Mouse (Mus musculus): ENCODE measurements around the gene Trim47.

Trim47 gene

GRCm38 (mm10) chr11:116127156-116127980 is at the start of gene Trim47:
Gene Trim47, minus strand, starts transcription at chr11:116127210.
- DNase-seq, result peak; percentile 86

- no peak for DNase-seq
Measured at GRCm38 (mm10) chr11:116176010-116176409, 49.0 kb upstream of the Trim47 start.

GRCm38 (mm10) chr11:116174775-116175448 is 47.9 kb upstream of the Trim47 start:
- no peak for DNase-seq

- no peak for DNase-seq
Measured at GRCm38 (mm10) chr11:116171959-116172358, 44.9 kb upstream of the Trim47 start.

- no peak for DNase-seq
Measured at GRCm38 (mm10) chr11:116170003-116170800, 43.2 kb upstream of the Trim47 start.

- DNase-seq, result no peak
Measured at GRCm38 (mm10) chr11:116169214-116169613, 42.2 kb upstream of the Trim47 start.

- peak; percentile 97 for DNase-seq
Measured at GRCm38 (mm10) chr11:116167884-116168439, 41.0 kb upstream of the Trim47 start, which contains the start of gene Fbf1. Gene Fbf1, minus strand, starts transcription at chr11:116168166.

GRCm38 (mm10) chr11:116167232-116167631 is 40.2 kb upstream of the Trim47 start:
- DNase-seq, result no peak

GRCm38 (mm10) chr11:116163002-116163401 is 36.0 kb upstream of the Trim47 start:
- no peak for DNase-seq

- peak; percentile 42 for DNase-seq
Measured at GRCm38 (mm10) chr11:116162146-116162545, 35.1 kb upstream of the Trim47 start.

GRCm38 (mm10) chr11:116161312-116161711 is 34.3 kb upstream of the Trim47 start:
- peak; percentile 22 for DNase-seq

GRCm38 (mm10) chr11:116150960-116151359 is 23.9 kb upstream of the Trim47 start:
- no peak for DNase-seq

- no peak for DNase-seq
Measured at GRCm38 (mm10) chr11:116149341-116149740, 22.3 kb upstream of the Trim47 start.

- no peak for DNase-seq
Measured at GRCm38 (mm10) chr11:116148761-116149221, 21.8 kb upstream of the Trim47 start.

- peak; percentile 58 for DNase-seq
Measured at GRCm38 (mm10) chr11:116146294-116146985, 19.4 kb upstream of the Trim47 start.

GRCm38 (mm10) chr11:116145481-116146293 is 18.7 kb upstream of the Trim47 start:
- peak; percentile 27 for DNase-seq

GRCm38 (mm10) chr11:116143468-116143867 is 16.5 kb upstream of the Trim47 start:
- DNase-seq, result no peak

- DNase-seq, result peak; percentile 19
Measured at GRCm38 (mm10) chr11:116142211-116142991, 15.4 kb upstream of the Trim47 start.

- peak; percentile 97 for DNase-seq
Measured at GRCm38 (mm10) chr11:116138468-116139138, 11.6 kb upstream of the Trim47 start, which contains the start of gene Mrpl38. Gene Mrpl38, minus strand, starts transcription at chr11:116138868.

- DNase-seq, result no peak
Measured at GRCm38 (mm10) chr11:116138096-116138467, 11.1 kb upstream of the Trim47 start.

Measured in lung, postnatal 36 days (tissue).